Comparison of ENCODE assay signal across 16 mouse cellular contexts in the genomic region with DNA sequence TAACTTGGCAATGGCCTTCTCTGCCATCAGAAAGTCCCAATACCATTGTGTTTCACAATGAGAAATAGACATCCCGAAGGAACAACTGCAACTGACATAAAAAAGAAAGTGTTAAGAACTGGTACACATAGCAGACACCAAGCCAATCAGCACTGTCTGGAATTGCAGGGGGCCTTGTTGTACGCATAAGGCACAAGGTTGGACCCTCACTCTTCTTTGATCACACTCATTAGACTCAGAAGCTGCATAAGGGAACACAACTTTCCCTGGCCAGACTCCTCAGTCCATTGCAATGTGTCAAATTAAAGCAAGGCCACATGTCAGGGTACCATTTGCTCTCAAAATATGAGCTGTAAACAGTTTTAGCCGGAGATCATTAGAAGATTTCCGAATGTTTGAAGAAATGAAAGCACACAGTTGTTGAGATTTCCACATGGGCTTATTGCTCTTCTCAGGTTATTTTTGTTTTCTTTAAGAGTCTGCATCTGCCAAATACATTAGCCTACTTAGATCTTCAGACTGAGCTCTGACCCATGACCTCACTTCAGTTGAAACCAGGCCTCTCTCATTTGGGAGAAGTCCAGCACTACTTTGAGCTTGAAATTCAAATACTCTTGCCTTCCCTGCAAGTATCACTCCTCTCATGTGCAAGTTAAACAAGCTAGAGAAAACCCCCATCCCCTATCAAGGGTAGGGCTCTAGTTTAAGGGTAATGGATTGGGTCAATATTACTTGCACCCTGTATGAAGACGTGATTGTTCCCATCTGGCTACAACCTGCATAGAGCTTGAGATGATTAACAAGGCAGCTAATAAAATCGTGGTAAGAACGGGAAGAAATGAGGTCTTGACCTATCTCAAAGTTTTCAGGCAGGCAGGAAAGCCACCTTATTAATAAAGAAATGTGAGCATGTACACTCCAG.
DNase-seq lines count a peak whose midpoint lies in the region; ATAC-seq and TF ChIP-seq lines count a peak whose summit lies in the region.
"Had no signal": no experiment of that assay in that cellular context is flagged by ENCODE, and none has a peak within 500 bp of the region (broad histone marks: within the 10 kb centered on the region; RNA-seq: fewer than 3 reads in every experiment).

No protein-coding gene starts in this region.

- no peak overlapping the region for H3K4me2 ChIP-seq in lung, embryonic 14.5 days
- H3K4me2 ChIP-seq in limb, embryonic 11.5 days (ENCODE audit: low read depth, severe bottlenecking) = no peak overlapping the region
- no peak overlapping the region for H3K4me2 ChIP-seq in forebrain, embryonic 14.5 days (ENCODE audit: low read length)
- H3K4me2 ChIP-seq: embryonic facial prominence, embryonic 12.5 days; hindbrain, embryonic 15.5 days; liver, embryonic 13.5 days had no signal

- WGBS in lung, embryonic 14.5 days = 42% methylated on average over 7 of the region's 7 CpGs
- WGBS in limb, embryonic 11.5 days = 13% methylated on average over 7 of the region's 7 CpGs
- 89% methylated on average over 7 of the region's 7 CpGs for WGBS in forebrain, embryonic 14.5 days

- TF ChIP-seq CTCF in lung, embryonic 14.5 days (IDR thresholded peaks at IDR 0.05; ENCODE audit: low read depth) = no peak

- ATAC-seq in lung, embryonic 14.5 days (ENCODE audit: insufficient read depth) = no peak
- ATAC-seq in limb, embryonic 11.5 days (ENCODE audit: insufficient number of reproducible peaks, low FRiP score, low TSS enrichment, low read depth) = peak; percentile 93
- ATAC-seq in forebrain, embryonic 14.5 days = no peak
- ATAC-seq: forebrain, postnatal 0 days; intestine, postnatal 0 days had no signal

- peaks cover 7% of the 10 kb centered on the region; the same call in 1 of the 2 replicates for H3K4me1 ChIP-seq in lung, embryonic 14.5 days (ENCODE audit: insufficient read depth)
- H3K4me1 ChIP-seq in limb, embryonic 11.5 days (ENCODE audit: control insufficient read depth, insufficient read depth, low read length) = no peaks in the 10 kb centered on the region
- H3K4me1 ChIP-seq in forebrain, embryonic 14.5 days (ENCODE audit: control insufficient read depth, insufficient read depth, low read length) = 0 out of 2 replicates have a peak, but pooled peaks cover 4% of the 10 kb centered on the region
- H3K4me1 ChIP-seq: heart, embryonic 10.5 days; liver, embryonic 13.5 days had no signal

- H3K36me3 ChIP-seq in lung, embryonic 14.5 days (ENCODE audit: insufficient read depth) = no peaks in the 10 kb centered on the region
- H3K36me3 ChIP-seq in limb, embryonic 11.5 days (ENCODE audit: control insufficient read depth, insufficient read depth, low read length) = no peaks in the 10 kb centered on the region
- no peaks in the 10 kb centered on the region for H3K36me3 ChIP-seq in forebrain, embryonic 14.5 days (ENCODE audit: control insufficient read depth, insufficient read depth, low read length)
- H3K36me3 ChIP-seq: embryonic facial prominence, embryonic 12.5 days; heart, embryonic 10.5 days; hindbrain, embryonic 15.5 days; liver, embryonic 13.5 days had no signal

- no peaks in the 10 kb centered on the region for H3K27me3 ChIP-seq in lung, embryonic 14.5 days (ENCODE audit: insufficient read depth, low read length)
- no peaks in the 10 kb centered on the region for H3K27me3 ChIP-seq in limb, embryonic 11.5 days (ENCODE audit: control insufficient read depth, insufficient read depth, low read length)
- no peaks in the 10 kb centered on the region for H3K27me3 ChIP-seq in forebrain, embryonic 14.5 days (replicated peaks; ENCODE audit: control insufficient read depth, insufficient read depth, low read length)
- H3K27me3 ChIP-seq: embryonic facial prominence, embryonic 12.5 days; hindbrain, embryonic 15.5 days; liver, embryonic 13.5 days had no signal

- H3K27ac ChIP-seq in lung, embryonic 14.5 days (ENCODE audit: low read depth) = peak overlapping the region; percentile 30; the same call in 1 of the 2 replicates
- H3K27ac ChIP-seq in limb, embryonic 11.5 days (replicated peaks; ENCODE audit: low read depth, low read length) = peak overlapping the region; percentile 71
- H3K27ac ChIP-seq in forebrain, embryonic 14.5 days (ENCODE audit: low read depth, low read length) = no peak overlapping the region
- H3K27ac ChIP-seq: embryonic facial prominence, embryonic 12.5 days; heart, embryonic 10.5 days; hindbrain, embryonic 15.5 days; liver, embryonic 13.5 days had no signal

- no peak overlapping the region for H3K9ac ChIP-seq in lung, embryonic 14.5 days
- H3K9ac ChIP-seq in limb, embryonic 11.5 days (ENCODE audit: low read length) = no peak overlapping the region
- no peak overlapping the region for H3K9ac ChIP-seq in forebrain, embryonic 14.5 days (ENCODE audit: low read length)
- H3K9ac ChIP-seq: embryonic facial prominence, embryonic 12.5 days; forebrain, postnatal 0 days; hindbrain, embryonic 15.5 days; liver, embryonic 13.5 days had no signal

- H3K4me3 ChIP-seq in lung, embryonic 14.5 days (ENCODE audit: low read depth, low read length) = no peak overlapping the region
- H3K4me3 ChIP-seq in limb, embryonic 11.5 days (ENCODE audit: low read depth, low read length) = no peak overlapping the region
- H3K4me3 ChIP-seq in forebrain, embryonic 14.5 days (ENCODE audit: low read depth, low read length) = no peak overlapping the region
- H3K4me3 ChIP-seq: embryonic facial prominence, embryonic 12.5 days; heart, embryonic 10.5 days; hindbrain, embryonic 15.5 days; liver, embryonic 13.5 days had no signal

- no peaks in the 10 kb centered on the region for H3K9me3 ChIP-seq in lung, embryonic 14.5 days (ENCODE audit: low read depth, low read length)
- no peaks in the 10 kb centered on the region for H3K9me3 ChIP-seq in limb, embryonic 11.5 days (ENCODE audit: control insufficient read depth, low read length)
- no peaks in the 10 kb centered on the region for H3K9me3 ChIP-seq in forebrain, embryonic 14.5 days (replicated peaks; ENCODE audit: control insufficient read depth, low read length)
- H3K9me3 ChIP-seq: embryonic facial prominence, embryonic 12.5 days; heart, embryonic 10.5 days; hindbrain, embryonic 15.5 days; liver, embryonic 13.5 days had no signal

- DNase-seq in lung, embryonic 14.5 days = peak; percentile 27
- DNase-seq in lung, postnatal 14 days = no peak
- peak; percentile 53 for DNase-seq in embryo, embryonic 10 days (ENCODE audit: low spot score)
- peak; percentile 32 for DNase-seq in embryo, embryonic 11.5 days (ENCODE audit: low read depth, low spot score)
- peak; percentile 57 for DNase-seq in limb, embryonic 11.5 days (ENCODE audit: low spot score)
- no peak for DNase-seq in forebrain, embryonic 14.5 days (ENCODE audit: low spot score)
- DNase-seq in adrenal gland, postnatal 36 days = no peak
- DNase-seq: cerebellum, adult 9-11 months; forebrain, postnatal 0 days; gastrocnemius, postnatal 14 days; liver, embryonic 13.5 days; thymus, postnatal 36 days had no signal

Comparison
In these comparisons a context has a peak if more than half of its experiments do, and no peak if none do; other contexts are left out.
1. DNase-seq: peak in lung, embryonic 14.5 days (single experiment), embryo, embryonic 10 days (single experiment), embryo, embryonic 11.5 days (single experiment) and limb, embryonic 11.5 days (single experiment); none in lung, postnatal 14 days (single experiment), forebrain, embryonic 14.5 days (single experiment) and adrenal gland, postnatal 36 days (0 of 2).